Mouse (Mus musculus) intestine, embryonic 14.5 days (tissue): ENCODE data around the gene Zfp423. TPM values are rescaled to one million over a fixed set of nuclear protein-coding genes. Genes with fewer than 3 reads are reported as not detected.

ENCODE experiments used
- ATAC-seq: fragments of 200-750 bp; cut with Nextera tagmentation; replicated peaks from 2 replicates; pipeline ENCODE4 v1.8.0; 2017; ENCODE audit warnings: low read depth, moderate number of reproducible peaks, moderate TSS enrichment, moderate library complexity; ENCODE audit not compliant: low FRiP score, low TSS enrichment
- DNase-seq: peaks from one replicate; pipeline ENCODE4 v3.0.0-alpha.2; 2018; ENCODE audit warnings: low spot score
- H3K27ac ChIP-seq: fragments of 300-500 bp; sonication (generic); 2 replicates; pipeline ENCODE4 v1.5.1; 2014; ENCODE audit warnings: low read depth, mild to moderate bottlenecking, control low read depth
- H3K27me3 ChIP-seq: fragments of 300-500 bp; sonication (generic); replicated peaks from 2 replicates; pipeline ENCODE4 v1.6.1; 2014; ENCODE audit warnings: low read length, control low read depth; ENCODE audit not compliant: control insufficient read depth, insufficient read depth
- H3K36me3 ChIP-seq: fragments of 300-500 bp; sonication (generic); 2 replicates; pipeline ENCODE4 v1.6.1; 2014; ENCODE audit warnings: low read length, control low read depth; ENCODE audit not compliant: control insufficient read depth, insufficient read depth
- H3K4me1 ChIP-seq: fragments of 300-500 bp; sonication (generic); replicated peaks from 2 replicates; pipeline ENCODE4 v1.6.1; 2014; ENCODE audit warnings: low read length, control low read depth, mixed read lengths; ENCODE audit not compliant: control insufficient read depth, insufficient read depth
- H3K4me2 ChIP-seq: fragments of 300-500 bp; sonication (generic); 2 replicates; pipeline ENCODE4 v1.6.1; 2014; ENCODE audit warnings: low read length
- H3K4me3 ChIP-seq: fragments of 300-500 bp; sonication (generic); 2 replicates; pipeline ENCODE4 v1.5.1; 2014; ENCODE audit warnings: low read depth, low read length, control low read depth, mixed read lengths
- H3K9ac ChIP-seq: fragments of 300-500 bp; sonication (generic); 2 replicates; pipeline ENCODE4 v1.6.1; 2014; ENCODE audit warnings: mild to moderate bottlenecking, low read length
- H3K9me3 ChIP-seq: fragments of 300-500 bp; sonication (generic); 2 replicates; pipeline ENCODE4 v1.6.1; 2016; ENCODE audit warnings: low read length, control low read depth; ENCODE audit not compliant: control insufficient read depth
- WGBS: fragments of 180-500 bp; shearing (Covaris S2); extraction: QIAGEN DNeasy Blood & Tissue Kit; methylation state at CpG from one replicate; pipeline ENCODE4 v1.1.7; 2014; 5-methylcytosine and 5-hydroxymethylcytosine counted together
- polyA plus RNA-seq: library from polyadenylated mRNA; unstranded; fragments of >200 nt; fragmentation: Nextera tagmentation; extraction: Ambion mirVana; gene quantifications from 2 replicates; pipeline ENCODE4 v1.2.1, GENCODE M21; 2014

Zfp423 gene
- polyA plus RNA-seq, 1 experiment from 2014 or later, result 10.5 TPM

DNA sequence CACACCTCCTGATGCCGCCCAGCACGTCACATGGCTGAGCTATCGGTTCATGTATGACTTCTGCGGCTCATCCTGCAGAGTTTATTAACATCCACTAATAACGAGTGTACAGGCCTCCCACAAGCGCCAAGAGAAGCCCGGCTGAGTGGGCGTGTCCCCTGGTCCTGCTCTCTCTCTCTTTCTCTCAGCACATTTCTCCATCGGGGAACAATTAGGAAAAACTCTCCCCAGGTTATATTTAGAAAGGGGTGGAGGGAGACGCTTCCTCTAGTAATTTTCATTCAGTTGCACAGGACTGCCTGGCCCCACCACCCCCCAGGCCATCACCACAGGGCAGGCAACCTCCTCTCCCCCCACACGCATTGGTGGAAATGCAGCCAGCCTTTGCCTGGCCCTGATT, 137.2 kb downstream of the Zfp423 start:
- ATAC-seq, result no peak

DNA sequence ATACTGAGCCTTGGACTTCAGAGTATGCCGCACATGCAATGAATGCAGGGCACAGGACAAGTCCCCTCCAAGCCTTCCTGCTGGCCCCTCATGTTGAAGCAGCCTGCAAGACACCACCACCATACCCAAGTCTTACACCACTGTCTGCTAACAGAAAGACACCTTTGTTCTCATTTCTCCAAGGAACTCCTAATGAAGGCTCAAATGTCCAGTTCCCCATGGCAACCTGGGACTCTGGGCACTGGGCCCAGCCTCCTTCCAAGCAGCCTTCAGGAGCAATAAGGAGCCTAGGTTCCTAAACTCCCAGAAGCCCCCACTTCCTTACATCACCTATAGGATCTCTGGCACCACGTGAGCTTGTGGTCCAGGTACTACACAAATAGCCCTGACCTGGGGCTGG, 137.7 kb downstream of the Zfp423 start:
- ATAC-seq, result no peak
- Histone ChIP-seq H3K4me2 (no peak overlapping the region), H3K27me3 (no peaks in the 10 kb centered on the region), H3K4me1 (peaks cover 7% of the 10 kb centered on the region; the same call in 1 of the 2 replicates), H3K9me3 (0 out of 2 replicates have a peak, but pooled peaks cover 3% of the 10 kb centered on the region), H3K36me3 (no peaks in the 10 kb centered on the region), H3K9ac (no peak overlapping the region), H3K27ac (no peak overlapping the region), H3K4me3 (no peak overlapping the region)
- no peak for DNase-seq
- WGBS, result 87% methylated on average over 2 of the region's 2 CpGs

More for the DNA sequence above, 137.2 kb downstream of the Zfp423 start:
- H3K4me2 ChIP-seq, result no peak overlapping the region
- peaks cover 7% of the 10 kb centered on the region; the same call in 1 of the 2 replicates for H3K4me1 ChIP-seq
- 63% methylated on average over 11 of the region's 11 CpGs for WGBS
- H3K9ac ChIP-seq, result no peak overlapping the region
- no peaks in the 10 kb centered on the region for H3K27me3 ChIP-seq
- H3K36me3 ChIP-seq, result no peaks in the 10 kb centered on the region
- no peak for DNase-seq
- 0 out of 2 replicates have a peak, but pooled peaks cover 3% of the 10 kb centered on the region for H3K9me3 ChIP-seq
- no peak overlapping the region for H3K4me3 ChIP-seq
- no peak overlapping the region for H3K27ac ChIP-seq

DNA sequence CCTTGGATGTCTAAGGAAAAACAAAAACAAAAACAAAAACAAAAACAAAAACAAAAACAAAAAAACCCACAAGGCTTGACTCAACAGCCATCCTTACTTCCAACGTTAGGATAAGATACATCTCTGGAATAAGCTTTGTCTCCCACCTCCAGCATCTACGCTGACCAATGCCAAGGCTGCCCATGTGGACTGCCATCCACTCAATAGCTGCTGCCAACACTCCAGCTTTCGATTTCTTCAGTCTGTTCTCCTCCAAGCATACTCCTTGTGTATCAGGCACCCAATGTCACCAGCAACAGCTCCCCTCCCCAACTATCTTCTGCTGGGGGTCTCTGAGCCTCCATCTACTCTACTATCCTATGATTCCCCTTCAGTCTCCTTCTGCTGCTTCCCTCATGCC, 140.1 kb downstream of the Zfp423 start:
- no peaks in the 10 kb centered on the region for H3K27me3 ChIP-seq
- no peaks in the 10 kb centered on the region for H3K36me3 ChIP-seq
- no peak overlapping the region for H3K9ac ChIP-seq
- no peak for DNase-seq
- no peak overlapping the region for H3K27ac ChIP-seq
- 0 out of 2 replicates have a peak, but pooled peaks cover 3% of the 10 kb centered on the region for H3K9me3 ChIP-seq
- peaks cover 7% of the 10 kb centered on the region; the same call in 1 of the 2 replicates for H3K4me1 ChIP-seq
- WGBS, result 88% methylated on average over 3 of the region's 3 CpGs
- ATAC-seq, result no peak
- H3K4me3 ChIP-seq, result no peak overlapping the region
- H3K4me2 ChIP-seq, result no peak overlapping the region

DNA sequence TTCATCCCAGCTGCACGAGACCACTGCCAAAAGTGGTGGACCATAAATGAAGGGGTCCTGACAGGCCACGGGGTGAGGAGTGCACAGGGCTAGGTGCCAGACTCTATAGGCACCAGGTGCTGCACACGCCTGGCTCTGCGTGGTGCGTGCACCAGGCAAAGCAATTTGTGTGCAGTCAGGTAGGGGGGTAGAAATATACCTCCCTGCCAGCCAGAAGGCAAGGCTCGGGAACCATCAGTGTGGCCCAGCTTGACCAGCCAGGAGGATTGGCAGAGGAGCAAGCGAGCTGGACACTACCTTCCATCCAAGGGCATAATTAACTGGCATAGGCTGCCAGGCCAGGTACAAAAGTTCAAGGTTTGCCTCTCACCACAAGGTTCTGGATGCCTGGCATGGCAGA, 140.9 kb downstream of the Zfp423 start:
- H3K9me3 ChIP-seq, result 0 out of 2 replicates have a peak, but pooled peaks cover 3% of the 10 kb centered on the region
- no peaks in the 10 kb centered on the region for H3K36me3 ChIP-seq
- 90% methylated on average over 7 of the region's 7 CpGs for WGBS
- no peak overlapping the region for H3K9ac ChIP-seq
- H3K4me1 ChIP-seq, result peaks cover 7% of the 10 kb centered on the region; the same call in 1 of the 2 replicates
- no peak overlapping the region for H3K4me3 ChIP-seq
- DNase-seq (no peak), ATAC-seq (no peak)
- H3K4me2 ChIP-seq, result no peak overlapping the region
- no peak overlapping the region for H3K27ac ChIP-seq
- no peaks in the 10 kb centered on the region for H3K27me3 ChIP-seq

DNA sequence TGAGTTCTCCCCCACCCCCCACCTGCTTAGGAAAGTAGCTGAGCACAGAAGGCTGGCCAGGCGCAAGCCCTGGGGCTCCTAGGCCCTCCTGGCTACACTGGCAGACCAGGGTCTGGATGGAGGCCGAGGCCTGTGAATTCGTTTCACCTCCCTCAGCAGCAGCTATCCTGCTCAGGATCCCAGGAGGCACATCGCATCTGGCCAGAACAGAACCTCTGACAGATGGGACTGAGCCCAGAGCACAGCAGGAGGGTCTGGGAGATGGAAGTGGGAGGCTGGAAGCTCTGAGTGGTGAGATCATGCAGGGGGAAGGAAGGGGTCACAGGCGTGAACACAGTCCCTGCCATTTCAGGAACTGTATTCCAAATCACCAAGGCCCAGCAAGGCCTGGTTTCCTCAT, 143.3 kb downstream of the Zfp423 start:
- no peak overlapping the region for H3K4me3 ChIP-seq
- 0 out of 2 replicates have a peak, but pooled peaks cover 3% of the 10 kb centered on the region for H3K9me3 ChIP-seq
- no peak for DNase-seq
- ATAC-seq, result no peak
- H3K36me3 ChIP-seq, result no peaks in the 10 kb centered on the region
- 0 out of 2 replicates have a peak, but pooled peaks cover 5% of the 10 kb centered on the region for H3K4me1 ChIP-seq
- WGBS, result 58% methylated on average over 5 of the region's 5 CpGs
- H3K27me3 ChIP-seq, result no peaks in the 10 kb centered on the region
- H3K9ac ChIP-seq, result no peak overlapping the region
- no peak overlapping the region for H3K27ac ChIP-seq
- no peak overlapping the region for H3K4me2 ChIP-seq

DNA sequence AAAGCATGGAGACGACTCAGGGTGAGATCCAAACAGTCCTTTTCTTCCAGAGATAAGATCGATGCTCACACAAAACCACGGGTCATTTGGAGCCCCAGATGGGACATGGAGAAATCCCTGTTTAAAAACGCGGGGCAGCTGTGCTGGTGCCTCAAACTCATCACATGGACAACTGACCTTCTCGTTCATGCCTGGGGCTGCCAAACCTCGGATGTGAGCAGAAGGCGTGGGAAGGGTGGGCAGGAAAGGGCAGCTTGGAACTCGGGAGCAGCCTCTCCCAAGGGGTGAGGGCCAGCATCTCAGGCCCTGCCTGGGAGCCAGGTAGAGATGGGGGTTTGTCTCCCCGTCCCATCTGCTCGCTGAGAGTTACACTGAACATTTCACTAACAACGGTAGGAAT, 146.7 kb downstream of the Zfp423 start:
- no peak overlapping the region for H3K9ac ChIP-seq
- H3K4me1 ChIP-seq, result 0 out of 2 replicates have a peak, but pooled peaks cover 5% of the 10 kb centered on the region
- no peak overlapping the region for H3K27ac ChIP-seq
- H3K27me3 ChIP-seq, result no peaks in the 10 kb centered on the region
- DNase-seq (no peak), ATAC-seq (no peak)
- no peak overlapping the region for H3K4me2 ChIP-seq
- H3K4me3 ChIP-seq, result no peak overlapping the region
- 68% methylated on average over 12 of the region's 12 CpGs for WGBS
- no peaks in the 10 kb centered on the region for H3K36me3 ChIP-seq
- H3K9me3 ChIP-seq, result no peaks in the 10 kb centered on the region

DNA sequence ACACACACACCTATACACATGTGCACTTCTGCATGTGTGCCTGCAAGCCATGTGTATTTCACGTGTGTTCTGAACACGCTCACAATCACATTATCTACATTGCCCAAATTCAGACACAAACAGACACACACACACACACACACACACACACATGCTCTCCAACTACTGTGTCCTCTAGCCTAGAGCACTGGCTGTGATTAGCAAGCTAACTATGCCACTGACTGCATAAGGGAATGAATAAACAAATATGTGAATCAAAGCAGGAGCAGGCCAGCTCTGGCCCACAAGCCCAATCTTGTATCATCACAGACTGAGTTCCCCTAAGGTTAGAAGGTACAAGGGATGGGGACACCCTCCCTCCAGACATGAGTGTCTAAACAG, 147.3 kb downstream of the Zfp423 start:
- H3K4me3 ChIP-seq, result no peak overlapping the region
- no peak overlapping the region for H3K27ac ChIP-seq
- H3K4me2 ChIP-seq, result no peak overlapping the region
- H3K27me3 ChIP-seq, result no peaks in the 10 kb centered on the region
- no peaks in the 10 kb centered on the region for H3K36me3 ChIP-seq
- no peaks in the 10 kb centered on the region for H3K9me3 ChIP-seq
- WGBS, result 85% methylated on average over 2 of the region's 2 CpGs
- ATAC-seq, result no peak
- 0 out of 2 replicates have a peak, but pooled peaks cover 5% of the 10 kb centered on the region for H3K4me1 ChIP-seq
- no peak for DNase-seq
- no peak overlapping the region for H3K9ac ChIP-seq

DNA sequence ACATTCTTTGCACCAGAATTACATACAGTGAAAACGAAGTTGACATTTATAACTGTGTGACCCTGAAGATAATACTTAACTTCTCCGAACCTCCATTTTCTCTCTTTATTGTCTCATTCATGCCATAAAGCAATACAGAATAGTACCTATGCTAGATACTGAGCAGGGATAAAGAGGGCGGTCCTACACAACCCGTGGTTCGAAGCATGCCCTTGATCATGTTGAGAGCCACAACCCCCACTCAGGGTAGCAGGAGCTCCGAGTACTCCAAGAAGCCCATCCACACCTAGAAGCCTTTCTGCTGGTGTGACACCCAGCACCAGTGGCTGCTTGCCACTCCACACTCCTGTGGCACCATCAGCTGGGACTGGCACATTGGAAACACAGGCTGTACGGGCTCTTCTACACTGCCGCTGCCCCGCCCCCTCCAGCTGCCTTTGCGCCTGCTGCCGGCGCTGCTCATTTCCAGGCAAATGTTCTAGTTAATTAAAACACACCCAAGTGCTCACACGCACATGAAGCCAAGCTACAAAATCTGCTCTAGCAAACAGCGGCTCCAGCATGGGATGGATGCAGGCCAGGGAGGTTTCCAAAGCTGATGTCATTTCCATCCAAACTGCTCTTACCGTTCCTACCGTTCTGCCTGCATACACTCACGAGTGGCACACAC, 147.9 kb downstream of the Zfp423 start:
- H3K9ac ChIP-seq, result no peak overlapping the region
- ATAC-seq (no peak), DNase-seq (no peak)
- WGBS, result 79% methylated on average over 17 of the region's 17 CpGs
- no peaks in the 10 kb centered on the region for H3K9me3 ChIP-seq
- no peaks in the 10 kb centered on the region for H3K27me3 ChIP-seq
- 0 out of 2 replicates have a peak, but pooled peaks cover 5% of the 10 kb centered on the region for H3K4me1 ChIP-seq
- H3K36me3 ChIP-seq, result no peaks in the 10 kb centered on the region
- no peak overlapping the region for H3K4me2 ChIP-seq
- H3K27ac ChIP-seq, result no peak overlapping the region
- H3K4me3 ChIP-seq, result no peak overlapping the region

DNA sequence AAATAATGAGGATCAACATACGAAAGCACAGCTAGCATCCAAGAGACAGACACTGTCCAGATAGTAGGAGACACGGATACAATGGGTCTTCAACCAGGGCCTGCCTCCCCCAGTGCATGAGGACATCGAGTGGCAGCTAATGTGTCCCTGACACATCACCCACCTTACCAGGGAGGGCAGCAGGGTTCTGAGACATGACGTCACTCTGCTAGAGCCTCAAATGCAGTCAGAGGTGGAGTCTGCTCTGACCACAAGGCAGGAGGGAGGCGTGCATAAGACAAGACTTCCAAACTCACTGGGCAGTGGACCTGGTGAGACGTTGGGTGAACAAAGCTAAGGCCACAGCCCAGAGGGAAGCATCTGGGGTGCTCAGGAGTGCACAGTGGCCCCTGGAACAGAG, 148.6 kb downstream of the Zfp423 start:
- no peak for ATAC-seq
- H3K4me3 ChIP-seq, result no peak overlapping the region
- no peak overlapping the region for H3K27ac ChIP-seq
- 0 out of 2 replicates have a peak, but pooled peaks cover 6% of the 10 kb centered on the region for H3K4me1 ChIP-seq
- H3K9ac ChIP-seq, result no peak overlapping the region
- no peak for DNase-seq
- no peaks in the 10 kb centered on the region for H3K9me3 ChIP-seq
- H3K4me2 ChIP-seq, result no peak overlapping the region
- H3K27me3 ChIP-seq, result no peaks in the 10 kb centered on the region
- H3K36me3 ChIP-seq, result no peaks in the 10 kb centered on the region
- 78% methylated on average over 6 of the region's 6 CpGs for WGBS
